Mouse (Mus musculus): ENCODE results near the gene Pak2.

- no peak for TF ChIP-seq CTCF (IDR thresholded peaks at IDR 0.05; ENCODE audit: low read depth)
- no peak for TF ChIP-seq EP300 (IDR thresholded peaks at IDR 0.05; ENCODE audit: low read depth)
These were observed 34.5 kb upstream of the Pak2 start for GRCm38 (mm10) chr16:32113541-32114218.
